Comparison of ENCODE assay signal across 1 mouse cellular context in the genomic region with DNA sequence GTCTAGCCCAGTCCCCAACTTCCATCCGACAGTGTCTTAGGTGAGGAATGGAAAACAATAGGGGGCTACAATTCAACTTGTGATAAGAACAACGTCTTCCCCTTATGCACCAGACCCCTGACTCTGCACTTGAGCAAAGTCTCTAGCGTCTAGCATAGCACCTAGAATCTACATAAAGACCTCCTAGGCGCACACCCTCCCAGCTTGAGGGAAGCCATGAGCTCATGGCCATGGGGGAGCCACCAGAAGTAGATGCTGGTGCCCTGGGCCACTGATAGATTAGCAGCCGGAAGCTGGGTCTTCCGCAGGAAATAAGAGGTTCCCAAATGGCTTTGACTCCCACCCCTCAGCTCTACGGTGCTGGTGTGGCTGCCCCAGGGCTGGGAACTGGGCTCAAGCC.
TF ChIP-seq lines count a peak whose summit lies in the region.

No protein-coding gene starts in this region.

TF ChIP-seq in MEL, 35 proteins besides CTCF, POLR2A, EP300 and RAD21 (continued from another document):
- no peak for TF ChIP-seq E2F4 (IDR thresholded peaks at IDR 0.05; ENCODE audit: borderline replicate concordance, low read depth, low read length)
- TF ChIP-seq ETS1 (IDR thresholded peaks at IDR 0.05; ENCODE audit: low read depth, low read length): no peak
- no peak for TF ChIP-seq MEF2A (IDR thresholded peaks at IDR 0.05; ENCODE audit: extremely low read depth, insufficient replicate concordance, low read depth, low read length, poor library complexity, severe bottlenecking)
- 0 out of 2 replicates have a peak, but pooled peaks have one; percentile 29 for TF ChIP-seq HCFC1 (IDR thresholded peaks at IDR 0.05; ENCODE audit: low read depth, low read length)
- TF ChIP-seq CHD1 (IDR thresholded peaks at IDR 0.05; ENCODE audit: low read depth, low read length): 0 out of 2 replicates have a peak, but pooled peaks have one; percentile 53
